Mouse (Mus musculus) myocyte (in vitro differentiated cells): ENCODE data around the gene Zfr2. TPM values are rescaled to one million over a fixed set of nuclear protein-coding genes. Genes with fewer than 3 reads are reported as not detected.
A peak's percentile ranks its signal among the peaks of the same experiment; 100 is the strongest.

ENCODE experiments used
- H3K27me3 ChIP-seq: one replicate; pipeline ENCODE4 v1.6.1; 2011; ENCODE audit not compliant: control insufficient read depth, insufficient read depth, insufficient read length
- H3K36me3 ChIP-seq: one replicate; pipeline ENCODE4 v1.6.1; 2011; ENCODE audit not compliant: control insufficient read depth, insufficient read depth
- H3K4me2 ChIP-seq: one replicate; pipeline ENCODE4 v1.6.1; 2011; ENCODE audit warnings: low read depth, control low read depth
- H3K4me3 ChIP-seq: one replicate; pipeline ENCODE4 v1.5.1; 2011; ENCODE audit warnings: mild to moderate bottlenecking, control low read depth, moderate library complexity
- H3K79me2 ChIP-seq: one replicate; pipeline ENCODE4 v1.6.1; 2011; ENCODE audit not compliant: control insufficient read depth, insufficient read depth
- H3ac ChIP-seq: one replicate; pipeline ENCODE4 v1.6.1; 2011; ENCODE audit not compliant: control insufficient read depth, insufficient read length
- CEBPB ChIP-seq: IDR thresholded peaks from 2 replicates; pipeline ENCODE4 v1.6.1; 2011; ENCODE audit warnings: mild to moderate bottlenecking, moderate library complexity; ENCODE audit not compliant: poor library complexity, insufficient read depth, severe bottlenecking
- E2F4 ChIP-seq: IDR thresholded peaks from one replicate; pipeline ENCODE4 v1.6.1; 2011; ENCODE audit warnings: mild to moderate bottlenecking, control low read depth, moderate library complexity; ENCODE audit not compliant: insufficient read depth
- MAX ChIP-seq: IDR thresholded peaks from one replicate; pipeline ENCODE4 v1.6.1; 2011; ENCODE audit warnings: low read depth, mild to moderate bottlenecking, control low read depth
- MYOD1 ChIP-seq, 3 experiments: IDR thresholded peaks; one replicate each; pipeline ENCODE4 v1.6.1; 2011; ENCODE audit warnings: control low read depth in 2 of 3, low read depth in 2 of 3, mild to moderate bottlenecking in 2 of 3, moderate library complexity in 1 of 3; ENCODE audit not compliant: insufficient read length in 2 of 3, control insufficient read depth in 1 of 3
- MYOG ChIP-seq, 3 experiments: IDR thresholded peaks; one replicate each; pipeline ENCODE4 v1.6.1; 2011; ENCODE audit warnings: control low read depth in 2 of 3, low read depth in 2 of 3, mild to moderate bottlenecking in 2 of 3; ENCODE audit not compliant: insufficient read length in 2 of 3, control insufficient read depth in 1 of 3, insufficient read depth in 1 of 3
- POLR2A ChIP-seq: IDR thresholded peaks from one replicate; pipeline ENCODE4 v1.6.1; 2011; ENCODE audit warnings: low read depth, mild to moderate bottlenecking, control low read depth, moderate library complexity; ENCODE audit not compliant: insufficient read length
- POLR2AphosphoS2 ChIP-seq: IDR thresholded peaks from one replicate; pipeline ENCODE4 v1.6.1; 2011; ENCODE audit warnings: low read depth, control low read depth; ENCODE audit not compliant: insufficient read length
- REST ChIP-seq: IDR thresholded peaks from one replicate; pipeline ENCODE4 v1.6.1; 2011; ENCODE audit warnings: mild to moderate bottlenecking, control low read depth, moderate library complexity; ENCODE audit not compliant: insufficient read depth, insufficient read length
- SRF ChIP-seq: IDR thresholded peaks from one replicate; pipeline ENCODE4 v1.6.1; 2011; ENCODE audit warnings: low read depth; ENCODE audit not compliant: control insufficient read depth, insufficient read length
- TCF12 ChIP-seq: IDR thresholded peaks from one replicate; pipeline ENCODE4 v1.6.1; 2011; ENCODE audit warnings: mild to moderate bottlenecking, control low read depth; ENCODE audit not compliant: poor library complexity, insufficient read depth, severe bottlenecking
- TCF3 ChIP-seq: IDR thresholded peaks from one replicate; pipeline ENCODE4 v1.6.1; 2011; ENCODE audit warnings: low read depth, control low read depth; ENCODE audit not compliant: insufficient read length
- USF1 ChIP-seq: IDR thresholded peaks from one replicate; pipeline ENCODE4 v1.6.1; 2011; ENCODE audit warnings: low read depth, mild to moderate bottlenecking, control low read depth, moderate library complexity
- polyA plus RNA-seq: library from polyadenylated mRNA; unstranded; fragments of >200 nt; fragmentation: generic; extraction: Trizol; gene quantifications from one replicate; pipeline ENCODE4 v1.2.1, GENCODE M21; 2012; ENCODE audit warnings: missing spikeins

The Zfr2 gene
- polyA plus RNA-seq, 1 experiment, result 2.3 TPM

DNA sequence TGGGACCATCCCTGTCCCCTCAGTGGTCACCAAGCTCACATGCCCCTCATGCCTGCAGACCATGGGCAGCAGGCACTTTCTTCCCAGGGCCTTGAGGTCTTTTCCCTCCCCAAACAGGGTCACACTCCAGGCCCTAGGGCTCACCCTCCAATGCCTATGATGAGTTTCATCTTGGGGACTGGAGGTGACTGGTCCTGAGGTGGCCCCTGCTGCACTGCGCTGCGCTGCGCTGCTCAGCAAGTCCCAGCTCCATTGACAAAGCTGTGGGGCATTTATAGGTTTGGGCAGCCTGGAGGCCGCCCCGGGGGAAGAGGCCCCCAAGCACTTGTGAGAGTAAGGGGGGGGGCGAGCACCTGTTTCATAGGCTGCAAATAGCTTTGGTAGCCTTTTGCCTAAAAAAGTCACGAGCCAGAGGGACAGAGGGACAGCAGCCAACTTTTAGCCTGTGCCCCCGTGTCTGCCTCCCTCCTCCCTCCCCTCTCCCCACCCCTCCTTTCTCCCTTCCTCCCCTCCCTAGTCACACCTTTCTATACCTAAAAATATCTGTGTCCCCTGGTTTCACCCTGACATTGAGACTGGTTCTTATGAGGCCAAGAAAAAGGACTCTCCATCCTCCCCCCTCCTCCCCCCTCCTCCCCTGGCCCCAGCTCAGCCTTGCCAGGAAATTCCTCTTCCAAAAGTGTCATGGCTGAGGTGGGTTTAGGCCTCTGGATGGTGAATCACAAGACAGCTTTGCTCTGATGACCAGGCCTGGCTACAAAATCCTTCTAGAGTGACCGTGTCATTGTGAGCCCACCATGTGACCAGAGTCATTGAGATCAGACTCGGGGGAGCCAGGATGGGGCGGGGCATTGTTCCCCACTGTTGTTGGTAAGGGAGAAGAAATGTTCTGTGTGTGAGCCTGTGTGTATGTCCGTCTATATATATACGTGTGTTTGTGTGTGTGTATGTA is 30.9 kb upstream of the Zfr2 start, which contains the start of gene Nmrk2:
Gene Nmrk2 (minus strand): TSS at position 245 of the 952 bp plus-strand sequence.
- peak within 1 kb of the TSS; percentile 1 for H3K4me3 ChIP-seq

DNA sequence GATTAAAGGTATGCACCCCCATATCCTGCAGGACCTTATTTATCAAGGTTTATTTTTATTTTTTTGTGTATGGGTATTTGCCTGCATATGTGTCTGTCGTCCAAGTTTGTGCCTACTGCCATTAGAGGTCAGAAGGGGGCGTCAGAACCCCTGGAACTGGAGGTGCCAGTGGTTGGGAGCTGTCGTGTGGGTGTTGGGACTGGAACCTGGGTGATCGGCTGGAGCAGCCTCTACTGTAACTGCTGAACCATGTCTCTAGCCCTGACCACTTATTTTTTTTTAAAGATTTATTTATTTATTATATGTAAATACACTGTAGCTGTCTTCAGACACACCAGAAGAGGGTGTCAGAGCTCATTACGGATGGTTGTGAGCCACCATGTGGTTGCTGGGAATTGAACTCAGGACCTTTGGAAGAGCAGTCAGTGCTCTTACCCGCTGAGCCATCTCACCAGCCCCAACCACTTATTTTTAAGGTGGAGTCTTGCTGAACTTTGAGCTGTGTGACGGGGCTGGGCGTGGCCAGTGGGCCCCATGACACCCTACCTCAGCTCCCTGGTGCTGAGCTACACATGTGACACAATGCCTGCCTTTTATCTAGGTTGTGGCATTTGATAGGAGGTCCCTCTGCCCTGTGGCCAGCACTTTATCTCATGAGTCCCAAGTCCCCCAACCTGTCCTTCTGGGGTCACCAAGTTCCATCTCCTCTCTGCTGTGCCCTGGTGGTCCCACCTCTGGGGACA is 29.8 kb upstream of the Zfr2 start:
- H3K4me2 ChIP-seq, result peak overlapping the region; percentile 31
- H3K27me3 ChIP-seq, result no peaks in the 10 kb centered on the region
- no peak overlapping the region for H3ac ChIP-seq
- H3K36me3 ChIP-seq, result no peaks in the 10 kb centered on the region
- H3K4me3 ChIP-seq, result no peak overlapping the region
- H3K79me2 ChIP-seq, result no peaks in the 10 kb centered on the region
- TF ChIP-seq SRF (no peak), TCF3 (no peak), REST (no peak), POLR2AphosphoS2 (peak; percentile 16), MAX (no peak)

More for the DNA sequence above, 30.9 kb upstream of the Zfr2 start, which contains the start of gene Nmrk2:
- Histone ChIP-seq H3K36me3 (no peaks in the 10 kb centered on the region), H3K79me2 (no peaks in the 10 kb centered on the region), H3K4me2 (peak within 1 kb of the TSS; percentile 51), H3ac (no peak within 1 kb of the TSS), H3K27me3 (no peaks in the 10 kb centered on the region)
- TF ChIP-seq REST, result no peak
- TF ChIP-seq USF1, result peak; percentile 69
- peak; percentile 49 for TF ChIP-seq POLR2A
- TF ChIP-seq CEBPB, result no peak
- peak in 2 of 3 experiments; percentile 58 to 73 for TF ChIP-seq MYOG (IDR thresholded peaks at IDR 0.05; ENCODE audit: control insufficient read depth in 1 of 3, insufficient read depth in 1 of 3, insufficient read length in 2 of 3, low read depth in 2 of 3)
- peak in 1 of 3 experiments; percentile 80 for TF ChIP-seq MYOD1 (IDR thresholded peaks at IDR 0.05; ENCODE audit: control insufficient read depth in 1 of 3, insufficient read length in 2 of 3, low read depth in 2 of 3)
- no peak for TF ChIP-seq E2F4
- TF ChIP-seq TCF3, result no peak
- peak; percentile 67 for TF ChIP-seq POLR2AphosphoS2
- peak; percentile 32 for TF ChIP-seq TCF12
- no peak for TF ChIP-seq MAX
- peak; percentile 73 for TF ChIP-seq SRF

DNA sequence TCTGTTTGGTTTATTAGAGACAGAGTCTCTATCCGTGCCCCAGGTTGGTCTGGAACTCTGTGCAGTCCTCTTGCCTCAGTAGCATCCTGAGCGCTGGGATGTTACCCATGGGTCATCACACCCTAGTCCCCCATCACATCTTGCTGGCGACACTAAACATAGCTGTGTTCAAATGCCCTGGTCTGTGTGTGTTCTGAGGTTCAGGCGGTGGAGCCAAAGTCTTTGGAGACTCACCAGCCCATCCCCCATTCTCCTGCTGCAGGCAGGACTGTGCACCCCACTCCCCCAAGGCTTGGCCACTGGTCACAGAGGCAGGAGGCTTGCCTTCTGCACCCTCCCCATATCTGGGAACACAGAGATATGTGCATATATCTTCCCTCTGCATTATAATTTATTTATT is 28.8 kb upstream of the Zfr2 start:
- Histone ChIP-seq H3K27me3 (no peaks in the 10 kb centered on the region), H3K36me3 (no peaks in the 10 kb centered on the region), H3K4me3 (no peak overlapping the region), H3K4me2 (no peak overlapping the region), H3K79me2 (no peaks in the 10 kb centered on the region), H3ac (no peak overlapping the region)
- TF ChIP-seq POLR2AphosphoS2 (no peak), POLR2A (no peak), TCF3 (no peak), REST (no peak), E2F4 (no peak)

- no peaks in the 10 kb centered on the region for H3K36me3 ChIP-seq
- H3K4me2 ChIP-seq, result no peak overlapping the region
- no peak overlapping the region for H3ac ChIP-seq
- no peak overlapping the region for H3K4me3 ChIP-seq
- peaks cover 14% of the 10 kb centered on the region for H3K27me3 ChIP-seq
- H3K79me2 ChIP-seq, result no peaks in the 10 kb centered on the region
- no peak for TF ChIP-seq E2F4
- no peak for TF ChIP-seq REST
- TF ChIP-seq POLR2AphosphoS2, result no peak
- no peak for TF ChIP-seq MAX
Observed at GRCm38 (mm10) chr10:81210154-81210553, 22.8 kb upstream of the Zfr2 start.

DNA sequence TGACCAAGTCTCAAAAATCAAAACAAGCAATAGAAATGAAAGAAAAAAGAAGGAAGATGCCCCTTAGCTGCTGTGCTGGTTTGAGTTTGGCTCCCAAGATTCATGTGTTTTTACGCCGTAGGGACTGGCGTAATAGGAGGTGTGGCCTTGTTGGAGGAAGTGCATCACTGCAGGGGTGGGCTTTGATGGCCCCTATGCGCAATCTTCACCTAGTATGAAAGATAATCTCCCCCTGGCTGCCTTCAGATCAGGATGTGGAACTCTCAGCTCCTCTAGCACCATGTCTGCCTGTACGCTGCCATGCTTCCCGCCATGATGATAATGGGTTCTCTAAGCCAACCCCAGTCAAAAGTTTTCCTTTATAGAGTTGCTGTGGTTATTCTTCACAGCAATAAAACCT is 16.7 kb upstream of the Zfr2 start:
- no peak overlapping the region for H3K4me2 ChIP-seq
- no peaks in the 10 kb centered on the region for H3K79me2 ChIP-seq
- no peak overlapping the region for H3K4me3 ChIP-seq
- no peaks in the 10 kb centered on the region for H3K36me3 ChIP-seq
- H3ac ChIP-seq, result no peak overlapping the region
- TF ChIP-seq USF1 (no peak), MYOG (IDR thresholded peaks at IDR 0.05; ENCODE audit: control insufficient read depth in 1 of 3, insufficient read depth in 1 of 3, insufficient read length in 2 of 3, low read depth in 2 of 3) (no peak), REST (no peak), POLR2AphosphoS2 (no peak), E2F4 (no peak), TCF12 (no peak), CEBPB (no peak), TCF3 (no peak), MYOD1 (IDR thresholded peaks at IDR 0.05; ENCODE audit: control insufficient read depth in 1 of 3, insufficient read length in 2 of 3, low read depth in 2 of 3) (no peak), MAX (no peak), SRF (no peak), POLR2A (no peak)
- peaks cover 14% of the 10 kb centered on the region for H3K27me3 ChIP-seq
